Mouse (Mus musculus): ENCODE measurements around the gene Nr6a1. TPM values are rescaled to one million over a fixed set of nuclear protein-coding genes. Genes with fewer than 3 reads are reported as not detected.

The Nr6a1 gene
- polyA plus RNA-seq, 1 experiment: not detected

GRCm38 (mm10) chr2:38785113-38785512 is 142.4 kb downstream of the Nr6a1 start:
- Histone ChIP-seq H3K27ac (ENCODE audit: insufficient read depth, low read depth, low read length) (no peak overlapping the region), H3K4me1 (ENCODE audit: control insufficient read depth, insufficient read depth, low read length) (no peaks in the 10 kb centered on the region), H3K4me3 (ENCODE audit: insufficient read depth, low read depth, low read length) (no peak overlapping the region)
- WGBS: 72% methylated on average over 3 of the region's 3 CpGs
- TF ChIP-seq POLR2A (IDR thresholded peaks at IDR 0.05; ENCODE audit: insufficient read depth, low read depth, low read length): no peak
- no peak for TF ChIP-seq CTCF (IDR thresholded peaks at IDR 0.05; ENCODE audit: insufficient read depth, low read depth, low read length)

- Histone ChIP-seq H3K4me3 (ENCODE audit: insufficient read depth, low read depth, low read length) (no peak overlapping the region), H3K27ac (ENCODE audit: insufficient read depth, low read depth, low read length) (no peak overlapping the region), H3K4me1 (ENCODE audit: control insufficient read depth, insufficient read depth, low read length) (no peaks in the 10 kb centered on the region)
- WGBS: 76% methylated on average over 11 of the region's 11 CpGs
- TF ChIP-seq CTCF (IDR thresholded peaks at IDR 0.05; ENCODE audit: insufficient read depth, low read depth, low read length) (no peak), POLR2A (IDR thresholded peaks at IDR 0.05; ENCODE audit: insufficient read depth, low read depth, low read length) (no peak)
Measured at GRCm38 (mm10) chr2:38784396-38784795, 143.1 kb downstream of the Nr6a1 start.

GRCm38 (mm10) chr2:38783364-38783763 is 144.1 kb downstream of the Nr6a1 start:
- no peak overlapping the region for H3K27ac ChIP-seq (ENCODE audit: insufficient read depth, low read depth, low read length)
- 88% methylated on average over 5 of the region's 5 CpGs for WGBS
- H3K4me1 ChIP-seq (ENCODE audit: control insufficient read depth, insufficient read depth, low read length): no peaks in the 10 kb centered on the region
- H3K4me3 ChIP-seq (ENCODE audit: insufficient read depth, low read depth, low read length): no peak overlapping the region
- TF ChIP-seq POLR2A (IDR thresholded peaks at IDR 0.05; ENCODE audit: insufficient read depth, low read depth, low read length) (no peak), CTCF (IDR thresholded peaks at IDR 0.05; ENCODE audit: insufficient read depth, low read depth, low read length) (no peak)

- TF ChIP-seq POLR2A (IDR thresholded peaks at IDR 0.05; ENCODE audit: insufficient read depth, low read depth, low read length) (no peak), CTCF (IDR thresholded peaks at IDR 0.05; ENCODE audit: insufficient read depth, low read depth, low read length) (no peak)
- WGBS: 36% methylated on average over 1 of the region's 1 CpGs
- H3K27ac ChIP-seq (ENCODE audit: insufficient read depth, low read depth, low read length): no peak overlapping the region
- H3K4me3 ChIP-seq (ENCODE audit: insufficient read depth, low read depth, low read length): no peak overlapping the region
- no peaks in the 10 kb centered on the region for H3K4me1 ChIP-seq (ENCODE audit: control insufficient read depth, insufficient read depth, low read length)
Measured at GRCm38 (mm10) chr2:38782731-38783130, 144.8 kb downstream of the Nr6a1 start.

- TF ChIP-seq POLR2A (IDR thresholded peaks at IDR 0.05; ENCODE audit: insufficient read depth, low read depth, low read length) (no peak), CTCF (IDR thresholded peaks at IDR 0.05; ENCODE audit: insufficient read depth, low read depth, low read length) (no peak)
- WGBS: 33% methylated on average over 6 of the region's 6 CpGs
- no peak overlapping the region for H3K4me3 ChIP-seq (ENCODE audit: insufficient read depth, low read depth, low read length)
- H3K27ac ChIP-seq (ENCODE audit: insufficient read depth, low read depth, low read length): no peak overlapping the region
- no peaks in the 10 kb centered on the region for H3K4me1 ChIP-seq (ENCODE audit: control insufficient read depth, insufficient read depth, low read length)
Measured at GRCm38 (mm10) chr2:38781945-38782720, 145.4 kb downstream of the Nr6a1 start.

GRCm38 (mm10) chr2:38779939-38780338 is 147.5 kb downstream of the Nr6a1 start:
- no peak for TF ChIP-seq POLR2A (IDR thresholded peaks at IDR 0.05; ENCODE audit: insufficient read depth, low read depth, low read length)
- TF ChIP-seq CTCF (IDR thresholded peaks at IDR 0.05; ENCODE audit: insufficient read depth, low read depth, low read length): no peak
- H3K4me1 ChIP-seq (ENCODE audit: control insufficient read depth, insufficient read depth, low read length): no peaks in the 10 kb centered on the region
- no peak overlapping the region for H3K4me3 ChIP-seq (ENCODE audit: insufficient read depth, low read depth, low read length)
- no peak overlapping the region for H3K27ac ChIP-seq (ENCODE audit: insufficient read depth, low read depth, low read length)
- 82% methylated on average over 2 of the region's 2 CpGs for WGBS

- 95% methylated on average over 2 of the region's 2 CpGs for WGBS
- no peaks in the 10 kb centered on the region for H3K4me1 ChIP-seq (ENCODE audit: control insufficient read depth, insufficient read depth, low read length)
- no peak overlapping the region for H3K4me3 ChIP-seq (ENCODE audit: insufficient read depth, low read depth, low read length)
- no peak overlapping the region for H3K27ac ChIP-seq (ENCODE audit: insufficient read depth, low read depth, low read length)
- TF ChIP-seq CTCF (IDR thresholded peaks at IDR 0.05; ENCODE audit: insufficient read depth, low read depth, low read length) (no peak), POLR2A (IDR thresholded peaks at IDR 0.05; ENCODE audit: insufficient read depth, low read depth, low read length) (no peak)
Measured at GRCm38 (mm10) chr2:38777326-38777725, 150.2 kb downstream of the Nr6a1 start.

- TF ChIP-seq CTCF (IDR thresholded peaks at IDR 0.05; ENCODE audit: insufficient read depth, low read depth, low read length): no peak
- TF ChIP-seq POLR2A (IDR thresholded peaks at IDR 0.05; ENCODE audit: insufficient read depth, low read depth, low read length): no peak
- Histone ChIP-seq H3K4me3 (ENCODE audit: insufficient read depth, low read depth, low read length) (no peak overlapping the region), H3K4me1 (ENCODE audit: control insufficient read depth, insufficient read depth, low read length) (no peaks in the 10 kb centered on the region), H3K27ac (ENCODE audit: insufficient read depth, low read depth, low read length) (no peak overlapping the region)
- WGBS: 93% methylated on average over 2 of the region's 2 CpGs
Measured at GRCm38 (mm10) chr2:38774936-38775335, 152.6 kb downstream of the Nr6a1 start.

- WGBS: 69% methylated on average over 2 of the region's 2 CpGs
- no peak overlapping the region for H3K4me3 ChIP-seq (ENCODE audit: insufficient read depth, low read depth, low read length)
- H3K4me1 ChIP-seq (ENCODE audit: control insufficient read depth, insufficient read depth, low read length): no peaks in the 10 kb centered on the region
- H3K27ac ChIP-seq (ENCODE audit: insufficient read depth, low read depth, low read length): no peak overlapping the region
- no peak for TF ChIP-seq CTCF (IDR thresholded peaks at IDR 0.05; ENCODE audit: insufficient read depth, low read depth, low read length)
- TF ChIP-seq POLR2A (IDR thresholded peaks at IDR 0.05; ENCODE audit: insufficient read depth, low read depth, low read length): no peak
Measured at GRCm38 (mm10) chr2:38771478-38771797, 156.1 kb downstream of the Nr6a1 start.
